Mouse (Mus musculus) lung, postnatal 36 days (tissue): ENCODE results near the gene Msmo1.

ENCODE experiments used
- DNase-seq: peaks from one replicate; pipeline ENCODE4 v3.0.0; 2022; ENCODE audit warnings: mixed read lengths

Msmo1 gene

GRCm38 (mm10) chr8:64707481-64707880 is 26.1 kb downstream of the Msmo1 start:
- no peak for DNase-seq

- no peak for DNase-seq
Measured at GRCm38 (mm10) chr8:64703191-64703590, 30.4 kb downstream of the Msmo1 start.

GRCm38 (mm10) chr8:64692651-64693201 is 40.9 kb downstream of the Msmo1 start, which contains the start of gene Cpe:
TSS of gene Cpe (minus strand) at chr8:64693054.
- DNase-seq: peak; percentile 61

GRCm38 (mm10) chr8:64691591-64692401 is 41.8 kb downstream of the Msmo1 start:
- no peak for DNase-seq

DNA sequence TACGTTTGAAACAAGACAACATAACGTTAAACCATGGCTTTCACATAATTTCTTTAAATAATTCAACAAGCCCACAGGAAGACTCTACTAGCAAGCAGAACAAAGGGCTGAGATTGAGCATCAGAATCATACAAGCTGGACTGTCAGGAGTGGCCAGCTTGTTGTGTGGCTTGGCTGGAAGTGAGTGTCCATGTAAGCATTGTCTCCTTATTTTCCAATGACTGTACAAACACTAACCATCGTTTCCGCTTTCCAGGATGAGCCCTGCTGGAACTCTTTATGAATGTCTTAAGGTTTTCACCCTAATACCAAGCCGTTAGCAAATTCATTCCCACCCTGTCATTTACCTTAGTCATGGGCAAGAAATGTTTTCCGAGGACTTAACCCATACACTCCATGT is 42.7 kb downstream of the Msmo1 start:
- no peak for DNase-seq

DNA sequence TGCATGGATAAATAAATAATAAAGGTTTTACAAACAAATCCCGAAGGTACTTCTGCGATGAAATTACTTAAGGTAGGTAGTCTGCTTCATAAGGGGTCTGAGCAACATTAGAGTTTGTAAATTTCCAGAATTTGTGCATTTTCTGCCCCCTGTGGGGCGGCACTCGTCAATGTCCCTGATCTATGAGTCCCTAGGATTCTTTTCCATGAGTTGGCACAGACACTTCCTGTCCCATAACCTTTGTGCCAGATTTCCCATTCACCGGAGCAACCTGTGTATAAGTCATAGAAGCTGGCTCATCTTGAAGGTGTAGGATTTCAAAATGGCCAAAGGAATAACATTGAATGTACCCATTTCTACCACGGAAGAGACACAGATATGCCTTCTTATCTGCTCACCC is 43.3 kb downstream of the Msmo1 start:
- DNase-seq: no peak

DNA sequence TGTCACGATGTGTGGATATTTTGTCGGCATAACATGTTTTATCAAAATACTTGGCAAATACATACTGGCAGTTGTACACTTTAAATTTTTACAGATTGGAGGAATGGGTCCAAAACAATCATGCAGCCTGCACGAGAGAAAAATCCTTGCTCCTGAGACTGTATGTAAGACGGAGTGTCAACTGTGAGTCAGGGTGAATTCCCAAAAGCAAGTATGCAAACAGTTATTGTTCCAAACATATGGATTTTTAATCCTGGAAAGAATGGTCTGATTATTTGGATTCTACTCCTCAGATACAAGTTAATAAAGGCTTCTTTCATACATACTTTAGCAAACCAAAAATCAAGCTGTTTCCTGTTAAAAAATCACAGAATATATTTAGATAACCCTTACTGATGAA is 44.9 kb downstream of the Msmo1 start:
- no peak for DNase-seq

GRCm38 (mm10) chr8:64688161-64688560 is 45.4 kb downstream of the Msmo1 start:
- no peak for DNase-seq

DNA sequence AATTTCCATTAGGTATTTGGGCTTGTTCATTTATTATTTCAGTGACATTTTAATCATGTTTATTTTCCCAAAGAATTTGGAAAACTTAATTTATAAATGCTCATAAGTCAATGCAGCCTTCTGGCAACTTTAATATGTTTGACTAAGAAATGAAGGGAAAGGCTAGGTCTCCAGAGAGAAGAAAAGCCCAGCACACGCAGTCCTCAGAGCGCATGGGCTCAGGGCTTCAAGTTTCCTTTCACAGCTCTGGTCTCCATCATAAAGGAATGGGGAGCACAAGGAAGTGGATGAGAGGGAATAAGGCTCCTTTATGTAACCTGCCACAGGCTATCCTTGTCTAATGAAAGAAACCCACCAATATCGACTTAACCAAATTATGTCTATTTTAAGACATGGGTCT is 51.1 kb downstream of the Msmo1 start:
- no peak for DNase-seq

- no peak for DNase-seq
Measured at GRCm38 (mm10) chr8:64676381-64676780, 57.2 kb downstream of the Msmo1 start.

- peak; percentile 9 for DNase-seq
Measured at GRCm38 (mm10) chr8:64674951-64675585, 58.5 kb downstream of the Msmo1 start.

GRCm38 (mm10) chr8:64672920-64673319 is 60.7 kb downstream of the Msmo1 start:
- DNase-seq: no peak

DNA sequence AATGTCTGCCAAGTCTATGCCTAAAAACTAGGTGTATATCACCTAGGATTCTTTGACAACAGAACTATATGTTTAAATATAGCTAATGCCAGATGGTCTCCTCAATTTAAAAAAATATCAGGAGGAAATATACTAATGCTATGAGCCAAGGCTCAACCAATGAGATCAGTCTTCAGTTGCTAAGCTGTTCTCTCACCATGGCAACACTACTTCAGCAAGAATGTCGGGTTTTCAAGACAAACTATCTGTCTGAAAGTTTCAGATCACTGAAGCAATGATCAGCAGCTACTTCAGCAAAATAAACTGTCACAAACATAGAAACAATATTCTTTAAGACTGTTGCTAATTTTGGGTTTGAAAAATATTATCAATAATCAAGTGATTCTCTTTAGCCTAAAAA is 61.7 kb downstream of the Msmo1 start:
- no peak for DNase-seq
